Mouse (Mus musculus) lung, postnatal 0 days (tissue): ENCODE measurements around the gene Inpp5e. TPM values are rescaled to one million over a fixed set of nuclear protein-coding genes. Genes with fewer than 3 reads are reported as not detected.

ENCODE experiments used
- ATAC-seq: fragments of 200-750 bp; cut with Nextera tagmentation; 2 replicates; pipeline ENCODE4 v1.8.0; 2017; ENCODE audit warnings: moderate library complexity
- DNase-seq: peaks from one replicate; pipeline ENCODE4 v3.0.0-alpha.2; 2016; ENCODE audit warnings: low spot score
- H3K27ac ChIP-seq: fragments of 300-500 bp; sonication (generic); 2 replicates; pipeline ENCODE4 v1.5.1; 2014; ENCODE audit warnings: antibody characterized with exemption, mild to moderate bottlenecking, low read length, mixed read lengths
- H3K27me3 ChIP-seq: fragments of 300-500 bp; sonication (generic); replicated peaks from 2 replicates; pipeline ENCODE4 v1.6.1; 2014; ENCODE audit warnings: low read length, mixed read lengths; ENCODE audit not compliant: insufficient read depth
- H3K36me3 ChIP-seq: fragments of 300-500 bp; sonication (generic); 2 replicates; pipeline ENCODE4 v1.6.1; 2014; ENCODE audit warnings: low read length, mixed read lengths; ENCODE audit not compliant: insufficient read depth
- H3K4me1 ChIP-seq: fragments of 300-500 bp; sonication (generic); 2 replicates; pipeline ENCODE4 v1.6.1; 2014; ENCODE audit warnings: antibody characterized with exemption, low read depth, low read length, mixed read lengths; ENCODE audit not compliant: insufficient read depth
- H3K4me2 ChIP-seq: fragments of 300-500 bp; sonication (generic); replicated peaks from 2 replicates; pipeline ENCODE4 v1.6.1; 2014; ENCODE audit warnings: low read depth, mild to moderate bottlenecking, low read length, moderate library complexity, mixed read lengths
- H3K4me3 ChIP-seq: fragments of 300-500 bp; sonication (generic); 2 replicates; pipeline ENCODE4 v1.5.1; 2014; ENCODE audit warnings: low read depth, low read length
- H3K9ac ChIP-seq: fragments of 300-500 bp; sonication (generic); replicated peaks from 2 replicates; pipeline ENCODE4 v1.6.1; 2014; ENCODE audit warnings: low read depth, mild to moderate bottlenecking
- H3K9me3 ChIP-seq: fragments of 300-500 bp; sonication (generic); 2 replicates; pipeline ENCODE4 v1.6.1; 2016; ENCODE audit warnings: low read length, mixed read lengths
- CTCF ChIP-seq: IDR thresholded peaks from 2 replicates; pipeline ENCODE4 v1.5.1; 2016; ENCODE audit warnings: antibody characterized with exemption, mild to moderate bottlenecking
- EP300 ChIP-seq: IDR thresholded peaks from 2 replicates; pipeline ENCODE4 v1.6.1; 2016; ENCODE audit warnings: antibody characterized with exemption, mild to moderate bottlenecking, control low read depth
- WGBS: fragments of 180-500 bp; shearing (Covaris S2); extraction: QIAGEN DNeasy Blood & Tissue Kit; methylation state at CpG from one replicate; pipeline ENCODE4 v1.1.7; 2014; 5-methylcytosine and 5-hydroxymethylcytosine counted together
- polyA plus RNA-seq: library from polyadenylated mRNA; unstranded; fragments of >200 nt; fragmentation: Nextera tagmentation; extraction: Ambion mirVana; gene quantifications from 2 replicates; pipeline ENCODE4 v1.2.1, GENCODE M21; 2015

Gene Inpp5e
- polyA plus RNA-seq, 1 experiment from 2014 or later, result 11.2 TPM

GRCm38 (mm10) chr2:26424541-26424940, 15.5 kb upstream of the Inpp5e start:
- WGBS, result 96% methylated on average over 2 of the region's 2 CpGs
- ATAC-seq, result no peak

DNA sequence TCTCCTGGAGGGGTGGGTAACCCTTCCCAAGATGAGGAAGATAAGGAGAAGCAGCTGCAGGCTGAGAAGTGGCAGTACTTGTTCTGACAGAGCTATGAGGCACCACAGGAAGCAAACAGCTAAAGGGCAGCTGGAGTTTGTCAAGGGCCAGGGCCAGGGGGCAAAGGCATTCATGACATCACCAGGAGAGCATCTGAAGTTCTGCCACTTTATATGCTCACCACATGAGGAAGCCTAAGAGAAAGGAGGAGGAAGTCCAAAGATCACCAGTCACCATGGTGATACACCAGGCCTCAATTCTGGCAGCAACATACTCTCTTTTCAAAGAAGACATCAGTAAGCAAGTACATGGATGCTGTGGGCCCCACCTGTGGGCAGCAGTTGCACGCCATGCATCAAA, 14.1 kb upstream of the Inpp5e start:
- Histone ChIP-seq H3K4me1 (no peaks in the 10 kb centered on the region), H3K4me2 (no peak overlapping the region), H3K36me3 (peaks cover 69% of the 10 kb centered on the region), H3K27ac (no peak overlapping the region), H3K9me3 (no peaks in the 10 kb centered on the region), H3K4me3 (no peak overlapping the region), H3K9ac (no peak overlapping the region), H3K27me3 (no peaks in the 10 kb centered on the region)
- WGBS, result 86% methylated on average over 1 of the region's 1 CpGs
- DNase-seq, result no peak
- no peak for TF ChIP-seq EP300
- ATAC-seq, result no peak

More at GRCm38 (mm10) chr2:26424541-26424940, 15.5 kb upstream of the Inpp5e start:
- Histone ChIP-seq H3K4me3 (no peak overlapping the region), H3K9me3 (no peaks in the 10 kb centered on the region), H3K36me3 (peaks cover 80% of the 10 kb centered on the region), H3K27ac (no peak overlapping the region), H3K4me2 (no peak overlapping the region), H3K4me1 (no peaks in the 10 kb centered on the region), H3K27me3 (no peaks in the 10 kb centered on the region), H3K9ac (no peak overlapping the region)
- no peak for TF ChIP-seq CTCF
- TF ChIP-seq EP300, result no peak
- no peak for DNase-seq

DNA sequence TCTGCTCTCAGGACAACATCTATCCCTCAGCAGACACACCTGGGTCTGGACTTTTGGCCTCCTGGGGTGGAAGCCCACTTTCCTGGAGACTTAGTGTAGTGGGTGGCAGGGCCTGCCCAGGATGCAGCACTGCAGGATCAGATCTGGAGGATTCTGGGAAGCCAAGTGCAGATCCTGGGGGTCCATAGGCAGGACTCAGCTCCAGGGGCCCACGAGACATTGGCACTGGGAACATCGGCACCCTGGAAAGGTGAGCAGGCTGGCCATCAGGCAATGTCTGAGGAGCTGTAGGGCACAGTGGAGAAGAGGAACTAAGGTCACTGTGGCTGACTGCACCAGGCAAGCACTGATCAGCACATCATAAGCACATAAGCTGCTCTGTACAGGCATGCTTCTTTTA, 13.0 kb upstream of the Inpp5e start:
- no peak for DNase-seq

GRCm38 (mm10) chr2:26418120-26418519, 9.1 kb upstream of the Inpp5e start:
- WGBS, result 89% methylated on average over 1 of the region's 1 CpGs
- Histone ChIP-seq H3K4me2 (no peak overlapping the region), H3K9me3 (no peaks in the 10 kb centered on the region), H3K4me1 (no peaks in the 10 kb centered on the region), H3K27ac (no peak overlapping the region), H3K9ac (no peak overlapping the region), H3K36me3 (peaks cover 55% of the 10 kb centered on the region), H3K27me3 (no peaks in the 10 kb centered on the region), H3K4me3 (no peak overlapping the region)
- ATAC-seq (no peak), DNase-seq (no peak)
- no peak for TF ChIP-seq CTCF
- no peak for TF ChIP-seq EP300

More for the DNA sequence above, 13.0 kb upstream of the Inpp5e start:
- ATAC-seq, result no peak
- H3K4me2 ChIP-seq, result no peak overlapping the region
- no peak overlapping the region for H3K9ac ChIP-seq
- H3K4me1 ChIP-seq, result no peaks in the 10 kb centered on the region
- no peak overlapping the region for H3K27ac ChIP-seq
- H3K36me3 ChIP-seq, result peaks cover 64% of the 10 kb centered on the region
- H3K9me3 ChIP-seq, result no peaks in the 10 kb centered on the region
- no peaks in the 10 kb centered on the region for H3K27me3 ChIP-seq
- no peak overlapping the region for H3K4me3 ChIP-seq
- TF ChIP-seq EP300 (no peak), CTCF (no peak)
- WGBS, result 85% methylated on average over 2 of the region's 2 CpGs

DNA sequence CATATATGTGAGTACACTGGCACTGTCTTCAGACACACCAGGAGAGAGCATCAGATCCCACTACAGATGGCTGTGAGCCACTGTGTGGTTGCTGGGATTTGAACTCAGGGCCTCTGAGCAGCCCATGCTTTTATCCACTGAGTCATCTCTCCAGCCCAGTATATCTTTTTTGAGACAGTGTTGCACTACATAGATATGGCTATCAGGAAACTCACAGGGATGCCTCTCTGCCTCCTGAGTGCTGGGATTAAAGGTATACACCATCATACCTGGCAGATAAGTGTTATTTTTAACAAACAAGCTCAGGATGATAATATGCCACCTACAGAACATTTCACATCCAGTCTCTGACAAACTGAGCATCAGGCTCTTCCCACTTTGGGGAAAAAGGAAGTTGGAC, 8.1 kb upstream of the Inpp5e start:
- H3K4me2 ChIP-seq, result no peak overlapping the region
- H3K9me3 ChIP-seq, result no peaks in the 10 kb centered on the region
- H3K36me3 ChIP-seq, result peaks cover 49% of the 10 kb centered on the region
- H3K9ac ChIP-seq, result no peak overlapping the region
- TF ChIP-seq CTCF (no peak), EP300 (no peak)
- H3K4me3 ChIP-seq, result no peak overlapping the region
- ATAC-seq (no peak), DNase-seq (no peak)
- no peaks in the 10 kb centered on the region for H3K4me1 ChIP-seq
- no peak overlapping the region for H3K27ac ChIP-seq
- no peaks in the 10 kb centered on the region for H3K27me3 ChIP-seq

DNA sequence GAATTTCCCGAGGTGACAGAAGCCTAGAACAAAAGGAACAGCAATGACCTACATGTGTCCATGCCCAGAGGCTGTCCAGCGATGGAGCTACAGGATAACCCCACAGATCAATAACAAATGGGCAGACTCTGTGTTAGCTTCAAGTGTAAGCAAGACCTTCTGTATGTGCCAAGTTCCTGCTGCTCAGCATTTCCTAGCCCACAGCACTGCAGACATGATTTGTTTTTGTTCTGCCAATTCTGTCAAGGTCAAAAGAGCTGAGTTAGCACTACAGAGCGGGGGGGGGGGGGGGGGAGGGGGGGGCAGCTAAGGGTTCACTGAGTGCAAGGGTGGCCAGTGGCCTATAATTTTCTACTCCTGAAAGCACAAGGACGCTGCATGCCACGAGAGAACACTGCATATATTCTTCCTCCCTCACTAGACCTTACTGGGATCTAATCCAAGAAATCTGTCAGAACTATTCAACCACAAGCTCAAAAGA, 2.0 kb upstream of the Inpp5e start:
- WGBS, result 55% methylated on average over 4 of the region's 5 CpGs
- Histone ChIP-seq H3K27me3 (no peaks in the 10 kb centered on the region), H3K9me3 (no peaks in the 10 kb centered on the region), H3K4me3 (no peak overlapping the region), H3K27ac (no peak overlapping the region), H3K36me3 (peaks cover 24% of the 10 kb centered on the region), H3K4me1 (peaks cover 11% of the 10 kb centered on the region; the same call in 1 of the 2 replicates), H3K9ac (no peak overlapping the region), H3K4me2 (no peak overlapping the region)
- DNase-seq (peak; percentile 45), ATAC-seq (no peak)
- TF ChIP-seq CTCF (no peak), EP300 (no peak)

DNA sequence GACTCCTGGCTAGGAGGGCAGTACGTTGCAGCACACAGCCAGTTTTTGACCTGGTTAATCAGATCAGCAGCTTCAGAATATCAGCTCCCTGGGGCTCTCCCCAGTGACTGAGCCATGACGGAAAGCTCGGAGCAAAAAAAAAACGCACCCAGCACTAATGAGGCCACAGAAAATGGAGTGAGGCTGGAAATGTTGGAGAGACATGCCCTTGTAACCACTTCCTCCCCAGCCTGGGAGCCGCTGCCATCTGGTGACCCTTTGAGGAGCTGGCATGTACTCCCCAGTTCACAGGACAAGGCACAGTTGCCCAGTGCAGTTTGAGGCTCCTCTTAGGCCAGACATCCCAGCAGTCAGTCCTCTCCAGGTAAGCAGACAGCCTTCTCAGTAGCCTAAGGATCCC, 1.1 kb upstream of the Inpp5e start:
- 76% methylated on average over 5 of the region's 5 CpGs for WGBS

More for the DNA sequence above, 1.1 kb upstream of the Inpp5e start:
- ATAC-seq, result no peak
- H3K4me2 ChIP-seq, result no peak overlapping the region
- TF ChIP-seq EP300 (no peak), CTCF (peak; percentile 8; the same call in 1 of the 2 replicates)
- no peak overlapping the region for H3K27ac ChIP-seq
- peaks cover 15% of the 10 kb centered on the region; the same call in 1 of the 2 replicates for H3K36me3 ChIP-seq
- H3K9me3 ChIP-seq, result no peaks in the 10 kb centered on the region
- H3K4me3 ChIP-seq, result no peak overlapping the region
- DNase-seq, result no peak
- H3K4me1 ChIP-seq, result peaks cover 11% of the 10 kb centered on the region; the same call in 1 of the 2 replicates
- no peaks in the 10 kb centered on the region for H3K27me3 ChIP-seq
- H3K9ac ChIP-seq, result no peak overlapping the region
